Mouse (Mus musculus) hindbrain, embryonic 10.5 days (tissue): ENCODE results near the gene Zfp335. TPM values are rescaled to one million over a fixed set of nuclear protein-coding genes. Genes with fewer than 3 reads are reported as not detected.
A peak's percentile ranks its signal among the peaks of the same experiment; 100 is the strongest.

Experiments
- DNase-seq: peaks from one replicate; pipeline ENCODE4 v3.0.0-alpha.2; 2017; ENCODE audit warnings: low spot score
- H3K27ac ChIP-seq: fragments of 300-500 bp; sonication (generic); 2 replicates; pipeline ENCODE4 v1.5.1; 2016; ENCODE audit warnings: mild to moderate bottlenecking, moderate library complexity
- H3K27me3 ChIP-seq: fragments of 300-500 bp; sonication (generic); 2 replicates; pipeline ENCODE4 v1.6.1; 2016; ENCODE audit warnings: mild to moderate bottlenecking; ENCODE audit not compliant: poor library complexity, insufficient read depth, severe bottlenecking
- H3K36me3 ChIP-seq: fragments of 300-500 bp; sonication (generic); 2 replicates; pipeline ENCODE4 v1.6.1; 2016; ENCODE audit warnings: mild to moderate bottlenecking, moderate library complexity
- H3K4me1 ChIP-seq: fragments of 300-500 bp; sonication (generic); replicated peaks from 2 replicates; pipeline ENCODE4 v1.6.1; 2016; ENCODE audit warnings: mild to moderate bottlenecking
- H3K4me3 ChIP-seq: fragments of 300-500 bp; sonication (generic); 2 replicates; pipeline ENCODE4 v1.5.1; 2016; ENCODE audit warnings: mild to moderate bottlenecking, moderate library complexity
- H3K9me3 ChIP-seq: fragments of 300-500 bp; sonication (generic); 2 replicates; pipeline ENCODE4 v1.6.1; 2016; ENCODE audit warnings: mild to moderate bottlenecking, moderate library complexity
- WGBS: fragments of 180-500 bp; shearing (Covaris S2); methylation state at CpG from one replicate; pipeline ENCODE4 v1.1.7; 2016; 5-methylcytosine and 5-hydroxymethylcytosine counted together
- polyA plus RNA-seq: library from polyadenylated mRNA; unstranded; fragments of >200 nt; fragmentation: Nextera tagmentation; extraction: Ambion mirVana; gene quantifications from 2 replicates; pipeline ENCODE4 v1.2.1, GENCODE M21; 2016

Gene Zfp335
- polyA plus RNA-seq, 1 experiment from 2014 or later: 18.4 TPM

- DNase-seq: no peak
- H3K36me3 ChIP-seq: no peaks in the 10 kb centered on the region
- peaks cover 51% of the 10 kb centered on the region for H3K4me1 ChIP-seq
- WGBS: 15% methylated on average over 5 of the region's 5 CpGs
- peaks cover 78% of the 10 kb centered on the region for H3K27me3 ChIP-seq
- H3K4me3 ChIP-seq: no peak overlapping the region
- no peak overlapping the region for H3K27ac ChIP-seq
- no peaks in the 10 kb centered on the region for H3K9me3 ChIP-seq
Measured at GRCm38 (mm10) chr2:164942692-164943290, 31.2 kb upstream of the Zfp335 start.

GRCm38 (mm10) chr2:164940140-164940830 is 28.7 kb upstream of the Zfp335 start, which contains the start of gene Mmp9:
Mmp9 (plus strand) TSS chr2:164940780.
- Histone ChIP-seq H3K27me3 (peaks cover 83% of the 10 kb centered on the region), H3K36me3 (no peaks in the 10 kb centered on the region), H3K27ac (no peak within 1 kb of the TSS), H3K9me3 (no peaks in the 10 kb centered on the region), H3K4me1 (peaks cover 48% of the 10 kb centered on the region), H3K4me3 (peak within 1 kb of the TSS; percentile 44; the same call in 1 of the 2 replicates)
- DNase-seq: no peak
- 20% methylated on average over 10 of the region's 10 CpGs for WGBS

GRCm38 (mm10) chr2:164939106-164939505 is 27.5 kb upstream of the Zfp335 start:
- Histone ChIP-seq H3K4me1 (peaks cover 48% of the 10 kb centered on the region), H3K27me3 (peaks cover 94% of the 10 kb centered on the region), H3K9me3 (no peaks in the 10 kb centered on the region), H3K4me3 (peak overlapping the region; percentile 44), H3K27ac (no peak overlapping the region; the same call in 1 of the 2 replicates), H3K36me3 (no peaks in the 10 kb centered on the region)
- WGBS: 2% methylated on average over 11 of the region's 11 CpGs
- no peak for DNase-seq

GRCm38 (mm10) chr2:164938146-164939091 is 26.9 kb upstream of the Zfp335 start:
- Histone ChIP-seq H3K4me1 (peaks cover 48% of the 10 kb centered on the region), H3K9me3 (no peaks in the 10 kb centered on the region), H3K27ac (0 out of 2 replicates have a peak overlapping the region, but pooled peaks have one; percentile 19), H3K36me3 (no peaks in the 10 kb centered on the region), H3K27me3 (peaks cover 91% of the 10 kb centered on the region), H3K4me3 (peak overlapping the region; percentile 44)
- peak; percentile 47 for DNase-seq
- 2% methylated on average over 39 of the region's 39 CpGs for WGBS

GRCm38 (mm10) chr2:164935991-164936390 is 24.4 kb upstream of the Zfp335 start:
- H3K27ac ChIP-seq: no peak overlapping the region
- no peak for DNase-seq
- no peaks in the 10 kb centered on the region for H3K9me3 ChIP-seq
- H3K27me3 ChIP-seq: peaks cover 76% of the 10 kb centered on the region
- WGBS: 79% methylated on average over 4 of the region's 4 CpGs
- no peaks in the 10 kb centered on the region for H3K36me3 ChIP-seq
- H3K4me1 ChIP-seq: peaks cover 40% of the 10 kb centered on the region
- no peak overlapping the region for H3K4me3 ChIP-seq

GRCm38 (mm10) chr2:164933534-164933933 is 22.0 kb upstream of the Zfp335 start:
- 49% methylated on average over 10 of the region's 10 CpGs for WGBS
- Histone ChIP-seq H3K27me3 (peaks cover 52% of the 10 kb centered on the region), H3K36me3 (no peaks in the 10 kb centered on the region)

GRCm38 (mm10) chr2:164930706-164931581 is 19.4 kb upstream of the Zfp335 start:
- Histone ChIP-seq H3K4me1 (peaks cover 12% of the 10 kb centered on the region), H3K27ac (no peak overlapping the region), H3K9me3 (no peaks in the 10 kb centered on the region), H3K36me3 (no peaks in the 10 kb centered on the region), H3K27me3 (peaks cover 26% of the 10 kb centered on the region), H3K4me3 (no peak overlapping the region)
- no peak for DNase-seq
- WGBS: 66% methylated on average over 11 of the region's 11 CpGs

More at GRCm38 (mm10) chr2:164933534-164933933, 22.0 kb upstream of the Zfp335 start:
- no peak overlapping the region for H3K27ac ChIP-seq
- DNase-seq: no peak
- peaks cover 21% of the 10 kb centered on the region for H3K4me1 ChIP-seq
- H3K4me3 ChIP-seq: no peak overlapping the region
- no peaks in the 10 kb centered on the region for H3K9me3 ChIP-seq

GRCm38 (mm10) chr2:164924100-164924857 is 12.7 kb upstream of the Zfp335 start:
- Histone ChIP-seq H3K36me3 (peaks cover 18% of the 10 kb centered on the region), H3K4me1 (peaks cover 24% of the 10 kb centered on the region), H3K9me3 (no peaks in the 10 kb centered on the region), H3K27ac (no peak overlapping the region), H3K4me3 (no peak overlapping the region), H3K27me3 (no peaks in the 10 kb centered on the region)
- peak; percentile 77 for DNase-seq
- 42% methylated on average over 11 of the region's 11 CpGs for WGBS

GRCm38 (mm10) chr2:164923291-164923690 is 11.7 kb upstream of the Zfp335 start:
- peaks cover 25% of the 10 kb centered on the region for H3K36me3 ChIP-seq
- WGBS: 55% methylated on average over 4 of the region's 4 CpGs
- peaks cover 24% of the 10 kb centered on the region for H3K4me1 ChIP-seq
- no peaks in the 10 kb centered on the region for H3K9me3 ChIP-seq
- no peak overlapping the region for H3K27ac ChIP-seq
- no peak overlapping the region for H3K4me3 ChIP-seq
- DNase-seq: no peak
- H3K27me3 ChIP-seq: no peaks in the 10 kb centered on the region

GRCm38 (mm10) chr2:164921984-164922383 is 10.4 kb upstream of the Zfp335 start:
- 63% methylated on average over 7 of the region's 7 CpGs for WGBS
- H3K36me3 ChIP-seq: peaks cover 28% of the 10 kb centered on the region
- H3K27me3 ChIP-seq: no peaks in the 10 kb centered on the region
- H3K27ac ChIP-seq: no peak overlapping the region
- peaks cover 27% of the 10 kb centered on the region for H3K4me1 ChIP-seq
- no peak for DNase-seq
- H3K9me3 ChIP-seq: no peaks in the 10 kb centered on the region
- no peak overlapping the region for H3K4me3 ChIP-seq

GRCm38 (mm10) chr2:164918325-164918724 is 6.8 kb upstream of the Zfp335 start:
- H3K9me3 ChIP-seq: no peaks in the 10 kb centered on the region
- H3K36me3 ChIP-seq: peaks cover 41% of the 10 kb centered on the region
- H3K4me3 ChIP-seq: no peak overlapping the region
- H3K4me1 ChIP-seq: peaks cover 20% of the 10 kb centered on the region
- H3K27ac ChIP-seq: 0 out of 2 replicates have a peak overlapping the region, but pooled peaks have one; percentile 35
- no peak for DNase-seq
- no peaks in the 10 kb centered on the region for H3K27me3 ChIP-seq
- 55% methylated on average over 5 of the region's 5 CpGs for WGBS
